Mouse (Mus musculus) layer of hippocampus, adult 9-11 months (tissue): ENCODE data around the gene Sf3b5.

Experiments
- DNase-seq: peaks from one replicate; pipeline ENCODE4 v3.0.0; 2022

Sf3b5 gene

DNA sequence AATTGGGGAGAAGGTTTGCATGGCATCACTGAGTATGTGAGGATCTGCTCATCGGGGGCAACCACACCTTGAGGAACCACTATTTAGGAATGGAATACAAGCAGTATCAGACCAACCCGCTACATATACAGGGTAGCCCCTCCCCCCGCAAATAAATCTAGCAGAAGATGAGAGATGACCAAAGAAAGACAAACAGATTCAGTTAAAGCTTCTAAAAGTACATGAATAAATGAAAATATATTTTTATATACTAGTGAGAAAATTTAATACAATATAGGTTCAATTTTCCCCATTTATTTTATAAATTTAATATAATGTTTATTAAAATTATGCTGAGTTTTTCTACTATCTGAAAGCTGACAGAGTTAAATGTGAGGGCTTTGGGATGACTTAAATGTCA is at the start of gene Sf3b5:
Sf3b5 (plus strand) TSS at position 301 of the 400 bp plus-strand sequence.
- DNase-seq: no peak

GRCm38 (mm10) chr10:12955831-12956230 is 49.3 kb upstream of the Sf3b5 start:
- DNase-seq: no peak

DNA sequence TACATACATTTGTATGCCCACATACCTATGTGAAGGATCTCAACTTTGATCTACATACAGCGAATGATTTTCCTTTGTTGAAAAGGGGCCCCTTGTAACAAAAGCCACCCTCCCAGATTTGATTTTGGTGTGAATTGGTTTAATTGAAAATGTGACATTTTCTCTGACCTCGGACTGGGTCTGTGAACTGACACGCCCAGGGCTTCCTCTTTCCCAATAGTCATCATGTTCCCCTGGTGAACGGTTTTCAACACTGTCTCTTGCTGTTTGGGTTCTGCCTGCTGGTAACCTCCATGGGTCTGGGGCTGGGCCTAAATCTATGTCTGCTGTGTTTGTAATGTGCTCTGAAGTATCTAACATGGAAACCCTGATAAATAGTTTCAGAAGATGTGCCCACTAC is 47.9 kb upstream of the Sf3b5 start:
- DNase-seq: no peak

- no peak for DNase-seq
Measured at GRCm38 (mm10) chr10:12961546-12961945, 43.6 kb upstream of the Sf3b5 start.

- no peak for DNase-seq
Measured at GRCm38 (mm10) chr10:12962238-12962637, 42.9 kb upstream of the Sf3b5 start.

DNA sequence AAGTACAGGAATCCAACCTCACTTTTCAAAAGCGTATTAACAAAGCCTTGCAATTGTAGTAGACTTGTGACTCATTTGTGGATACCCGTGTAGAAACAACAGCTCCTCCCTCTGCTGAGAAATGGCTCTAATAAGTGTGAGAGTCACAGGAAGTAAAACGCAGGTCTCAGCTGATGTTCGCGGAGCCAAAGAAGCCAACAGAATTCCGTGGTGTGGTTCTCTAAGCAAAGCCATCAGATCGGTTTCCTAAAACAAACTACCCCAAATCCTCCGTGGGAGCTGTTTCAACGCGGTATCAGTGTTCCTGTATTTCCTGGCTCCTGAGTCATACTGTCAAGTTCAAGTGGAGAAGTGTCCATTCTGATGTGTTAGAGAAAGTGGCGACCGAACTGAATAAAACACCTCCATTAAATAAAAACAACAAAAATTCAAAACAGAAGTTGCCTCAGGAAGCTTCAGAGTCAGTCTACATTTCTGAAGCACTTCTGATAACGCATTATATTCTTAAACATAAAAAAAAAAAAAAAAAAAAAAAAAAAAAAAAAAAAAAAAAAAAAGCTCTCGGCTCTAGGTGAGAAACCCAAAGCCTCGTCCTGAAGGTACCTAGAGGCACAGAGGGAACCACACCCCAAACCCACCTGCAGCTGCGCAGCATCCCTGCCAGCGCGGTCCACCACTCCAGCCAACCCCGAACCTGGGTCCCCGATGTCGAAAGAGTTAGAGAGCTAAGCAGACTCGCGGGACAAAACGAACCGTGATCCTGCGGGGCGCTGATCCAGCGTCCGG is 41.6 kb upstream of the Sf3b5 start:
- no peak for DNase-seq

GRCm38 (mm10) chr10:12964151-12965075 is 40.7 kb upstream of the Sf3b5 start, which contains the start of gene Stx11:
Stx11 (minus strand) TSS chr10:12964298.
- no peak for DNase-seq

- no peak for DNase-seq
Measured at GRCm38 (mm10) chr10:12965669-12966180, 39.4 kb upstream of the Sf3b5 start.

GRCm38 (mm10) chr10:12974572-12974971 is 30.6 kb upstream of the Sf3b5 start:
- no peak for DNase-seq

DNA sequence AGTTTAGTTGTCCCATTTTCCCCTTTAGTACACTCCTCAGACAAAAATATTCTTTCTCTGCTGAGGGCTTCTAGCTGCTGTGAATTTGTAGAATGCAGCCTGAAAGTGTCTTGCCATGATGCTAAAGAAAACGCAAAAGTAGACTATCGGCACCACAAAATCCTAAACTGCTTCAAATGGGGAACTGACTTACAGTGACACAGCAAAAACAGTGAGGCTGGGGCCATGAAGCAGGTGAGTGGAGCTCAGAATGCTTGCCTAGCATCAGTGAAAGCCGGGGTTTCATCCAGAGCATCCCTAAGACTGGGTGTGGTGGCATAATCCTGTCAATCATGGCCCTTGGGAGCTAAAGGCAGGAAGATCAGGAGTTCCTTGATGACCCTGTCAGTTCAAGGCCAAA is 29.7 kb upstream of the Sf3b5 start:
- DNase-seq: no peak

GRCm38 (mm10) chr10:12975957-12976356 is 29.2 kb upstream of the Sf3b5 start:
- no peak for DNase-seq

GRCm38 (mm10) chr10:12976552-12976951 is 28.6 kb upstream of the Sf3b5 start:
- no peak for DNase-seq

DNA sequence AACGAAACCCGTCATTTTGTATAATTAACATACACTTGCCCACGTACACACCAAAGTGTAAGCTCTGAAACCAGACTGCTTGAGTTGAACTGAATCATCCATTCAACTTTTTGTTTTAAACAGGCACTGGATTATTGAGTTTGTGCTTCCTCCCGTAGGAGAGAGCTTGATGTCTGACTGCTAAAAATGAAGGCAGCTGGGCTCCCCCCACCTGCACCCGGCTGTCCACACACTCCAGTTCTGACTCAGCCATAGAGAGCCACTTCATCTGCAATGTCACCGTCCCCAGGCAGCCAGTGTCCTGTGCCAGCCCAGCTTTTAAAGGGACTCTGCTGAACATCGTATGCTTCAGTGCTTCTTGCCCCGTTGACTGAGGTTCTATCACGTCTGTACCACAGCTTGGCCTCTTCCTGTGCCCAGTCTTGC is 27.3 kb upstream of the Sf3b5 start:
- DNase-seq: no peak

- DNase-seq: no peak
Measured at GRCm38 (mm10) chr10:12981071-12981470, 24.1 kb upstream of the Sf3b5 start.

- DNase-seq: no peak
Measured at GRCm38 (mm10) chr10:12983516-12983915, 21.6 kb upstream of the Sf3b5 start.

GRCm38 (mm10) chr10:12985028-12985427 is 20.1 kb upstream of the Sf3b5 start:
- no peak for DNase-seq

DNA sequence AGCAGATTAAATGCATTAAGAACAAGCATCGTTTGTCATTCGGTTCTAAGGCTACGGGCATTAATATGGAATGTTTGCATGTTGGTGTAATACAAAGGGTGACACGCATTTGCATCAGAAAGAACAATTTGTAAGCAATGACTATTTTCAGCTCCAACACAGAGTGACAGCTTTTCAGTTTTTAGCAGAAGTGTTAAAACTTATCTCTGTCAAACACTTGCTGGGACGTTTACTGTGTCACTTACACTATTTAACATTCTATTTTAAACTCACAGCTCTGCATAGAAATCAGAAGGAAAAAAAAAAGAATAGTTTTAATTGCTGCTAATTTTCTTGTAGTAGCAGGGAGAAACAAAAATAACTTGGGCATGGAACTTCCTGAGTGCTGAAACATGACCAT is 18.7 kb upstream of the Sf3b5 start:
- DNase-seq: no peak

DNA sequence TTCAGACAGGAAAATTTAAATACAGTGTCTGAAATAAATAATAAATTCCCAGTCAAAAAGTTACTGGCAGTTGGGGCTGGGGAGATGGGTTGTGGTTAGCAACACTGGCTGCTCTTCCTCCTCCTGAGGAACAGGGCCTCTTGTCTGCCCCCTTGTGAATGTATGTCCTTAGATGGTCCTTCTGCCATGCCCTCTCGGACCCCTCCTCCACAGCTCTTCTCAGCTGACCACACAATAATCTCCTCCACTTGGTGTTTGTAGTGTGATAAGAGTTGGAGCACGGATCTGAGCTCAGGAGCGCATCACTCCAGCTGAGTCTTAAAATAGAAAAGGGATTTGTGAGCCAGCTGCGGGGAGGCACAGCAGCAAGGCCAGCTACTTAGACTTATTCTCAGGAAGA is 18.2 kb upstream of the Sf3b5 start:
- DNase-seq: no peak

DNA sequence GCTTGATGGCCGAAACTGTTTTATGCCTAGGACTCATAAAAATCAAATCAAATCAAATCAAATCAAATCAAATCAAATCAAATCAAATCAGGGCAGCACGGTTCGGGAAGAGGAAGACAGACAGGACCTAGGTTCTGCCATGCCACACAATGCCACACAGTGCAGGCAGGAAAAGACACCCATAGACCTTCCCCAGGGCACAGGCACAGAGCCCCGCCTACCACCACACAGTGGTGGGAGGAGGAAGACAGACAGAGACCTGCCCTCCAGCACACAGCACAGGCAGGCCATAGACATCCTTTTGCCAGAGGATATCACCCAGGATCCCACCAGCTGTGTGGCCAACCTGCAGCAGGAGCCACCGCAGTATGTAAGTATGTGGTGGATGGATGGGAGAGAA is 13.2 kb upstream of the Sf3b5 start:
- DNase-seq: no peak

DNA sequence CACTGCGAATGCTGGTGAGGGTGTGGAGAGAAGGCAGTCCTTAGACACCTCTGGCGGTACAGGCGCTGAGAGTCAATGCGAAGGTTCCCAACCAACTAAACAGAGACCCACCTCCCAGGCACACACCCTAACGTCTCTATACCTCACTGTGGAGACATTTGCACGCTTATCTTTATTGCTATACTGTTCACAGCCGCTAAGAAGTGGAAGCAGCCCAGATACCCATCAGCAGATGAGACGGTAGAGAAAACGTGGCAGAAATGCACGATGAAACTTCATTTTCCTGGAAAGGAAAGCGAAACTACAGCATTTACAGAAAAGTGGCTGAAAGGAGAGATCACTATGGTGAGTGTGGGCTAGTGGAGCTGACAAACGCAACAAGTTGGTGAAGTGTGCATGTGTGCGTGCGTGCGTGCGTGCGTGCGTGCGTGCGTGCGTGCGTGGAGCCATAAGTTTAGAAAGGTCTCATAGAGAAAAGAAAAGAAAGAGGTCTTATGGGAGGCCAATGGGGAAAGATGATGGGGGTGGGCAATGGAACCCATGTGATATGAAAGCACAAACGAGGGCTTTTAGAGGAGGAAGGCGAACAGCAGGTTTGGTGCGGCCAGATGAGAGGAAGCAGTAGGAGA is 11.6 kb upstream of the Sf3b5 start:
- no peak for DNase-seq

DNA sequence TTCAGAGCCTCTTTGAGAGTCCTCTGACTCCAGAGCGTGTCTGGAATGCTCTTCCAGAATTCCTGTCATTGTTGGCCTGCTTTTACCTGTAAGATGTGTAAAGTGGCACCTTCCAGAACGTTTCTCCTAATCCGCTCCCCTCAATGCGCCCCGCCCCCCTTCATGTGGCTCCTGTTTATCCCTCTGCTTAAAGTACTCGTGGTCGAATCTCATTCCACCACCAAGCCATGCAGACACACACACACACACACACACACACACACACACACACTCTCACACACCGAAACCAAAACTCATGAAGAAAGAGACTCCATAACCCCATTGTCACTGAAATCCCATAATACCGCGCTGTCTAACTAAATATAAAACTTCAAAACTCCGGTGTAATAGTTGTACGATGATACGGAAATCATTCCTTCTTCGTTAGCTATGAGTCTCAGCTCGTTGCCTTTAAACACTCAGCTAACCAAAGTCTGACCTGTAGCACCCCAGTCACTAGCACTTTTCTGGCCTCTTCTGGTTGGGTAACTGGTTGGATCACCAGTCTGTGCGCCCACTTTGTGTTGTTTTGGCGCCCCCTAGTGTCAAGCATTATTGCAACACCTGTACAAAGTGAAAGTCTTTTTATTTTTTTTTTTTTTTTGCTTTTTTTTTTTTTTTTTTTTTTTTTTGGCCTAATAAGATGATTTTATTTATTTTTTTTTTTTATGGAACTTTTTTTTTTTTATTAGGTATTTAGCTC is 8.2 kb upstream of the Sf3b5 start:
- DNase-seq: peak; percentile 68
